Mouse (Mus musculus) frontal cortex, postnatal 25 days (tissue): ENCODE results near the gene Hsd17b12.
A peak's percentile ranks its signal among the peaks of the same experiment; 100 is the strongest.

Experiments
- DNase-seq, 2 experiments: peaks; one replicate each; pipeline ENCODE4 v3.0.0; 2022; ENCODE audit warnings: low spot score in 2 of 2

The Hsd17b12 gene

GRCm38 (mm10) chr2:94002331-94002730 is 155.4 kb downstream of the Hsd17b12 start:
- DNase-seq, result peak; percentile 90 to 94

- no peak for DNase-seq
Measured at GRCm38 (mm10) chr2:94001918-94002317, 155.8 kb downstream of the Hsd17b12 start.

- no peak for DNase-seq
Measured at GRCm38 (mm10) chr2:94001411-94001810, 156.4 kb downstream of the Hsd17b12 start.

GRCm38 (mm10) chr2:93996254-93996653 is 161.5 kb downstream of the Hsd17b12 start, which contains the start of gene Gm27027:
Gene Gm27027, minus strand, starts transcription at chr2:93996354.
- no peak for DNase-seq

GRCm38 (mm10) chr2:93992810-93993209 is 165.0 kb downstream of the Hsd17b12 start:
- no peak for DNase-seq

- no peak for DNase-seq
Measured at GRCm38 (mm10) chr2:93992259-93992658, 165.5 kb downstream of the Hsd17b12 start.

GRCm38 (mm10) chr2:93991336-93991735 is 166.4 kb downstream of the Hsd17b12 start:
- DNase-seq, result no peak

GRCm38 (mm10) chr2:93988440-93988839 is 169.3 kb downstream of the Hsd17b12 start:
- DNase-seq, result no peak
